Mouse (Mus musculus): ENCODE results near the gene Tmem63a. TPM values are rescaled to one million over a fixed set of nuclear protein-coding genes. Genes with fewer than 3 reads are reported as not detected.
A peak's percentile ranks its signal among the peaks of the same experiment; 100 is the strongest.

Gene Tmem63a
- polyA plus RNA-seq, 2 experiments, result 18.2 to 47.9 TPM

GRCm38 (mm10) chr1:180903666-180904038, 38.5 kb upstream of the Tmem63a start:
- H3K9ac ChIP-seq (ENCODE audit: low read depth, low read length, severe bottlenecking), result peak overlapping the region; percentile 95
- H3K4me1 ChIP-seq (ENCODE audit: control insufficient read depth, insufficient read depth, low read length), result peaks cover 12% of the 10 kb centered on the region
- 39% methylated on average over 10 of the region's 10 CpGs for WGBS
- TF ChIP-seq POLR2A (IDR thresholded peaks at IDR 0.05; ENCODE audit: borderline replicate concordance, extremely low read depth, insufficient read depth, insufficient read length), result no peak
- no peaks in the 10 kb centered on the region for H3K9me3 ChIP-seq (ENCODE audit: control insufficient read depth, low read length)
- peak overlapping the region; percentile 56; the same call in 1 of the 2 replicates for H3K27ac ChIP-seq (replicated peaks; ENCODE audit: low read depth, low read length)
- H3K4me3 ChIP-seq (replicated peaks; ENCODE audit: low read length), result peak overlapping the region; percentile 84
- DNase-seq (ENCODE audit: low spot score) (no peak), ATAC-seq (ENCODE audit: low FRiP score, low read depth) (no peak)
- H3K36me3 ChIP-seq (ENCODE audit: control insufficient read depth, insufficient read depth, low read length), result peaks cover 31% of the 10 kb centered on the region
- no peaks in the 10 kb centered on the region for H3K27me3 ChIP-seq (ENCODE audit: control insufficient read depth, insufficient read depth, low read length)
- H3K4me2 ChIP-seq (replicated peaks; ENCODE audit: low read depth, low read length, severe bottlenecking), result peak overlapping the region; percentile 85

DNA sequence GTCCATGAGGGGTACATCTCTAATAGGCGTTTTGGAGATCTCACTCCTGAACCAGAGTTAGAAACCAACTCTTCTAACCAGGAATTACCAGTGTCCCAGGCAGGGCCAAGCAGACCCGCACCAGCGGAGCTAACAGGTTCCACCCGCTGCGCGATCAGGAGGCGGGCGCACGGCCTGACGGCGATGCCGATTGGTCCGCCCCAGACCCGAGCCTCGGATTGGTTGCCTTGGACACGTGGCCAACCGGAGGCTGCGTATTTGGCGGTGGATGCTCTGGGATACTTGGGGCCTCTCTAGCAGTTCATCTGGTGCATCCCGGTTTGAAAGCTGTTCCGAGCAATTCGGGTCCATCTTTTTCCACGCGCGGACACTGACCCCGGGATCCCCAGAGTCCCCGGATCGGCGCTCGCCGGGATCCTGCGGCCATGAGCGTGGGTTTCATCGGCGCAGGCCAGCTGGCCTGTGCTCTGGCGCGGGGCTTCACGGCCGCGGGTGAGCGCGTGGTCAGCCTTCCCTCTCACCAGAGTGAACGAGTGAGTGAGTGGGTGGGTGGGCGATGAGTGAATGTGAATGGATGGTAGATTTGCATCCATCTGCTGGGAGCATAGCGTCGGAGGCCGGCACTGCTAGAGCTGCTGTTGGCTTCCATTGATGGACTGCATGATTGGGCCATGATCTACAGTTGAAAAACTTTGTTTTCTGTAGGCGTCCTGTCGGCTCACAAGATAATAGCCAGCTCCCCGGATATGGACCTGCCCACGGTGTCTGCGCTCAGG, 37.9 kb upstream of the Tmem63a start, which contains the start of gene Pycr2:
TSS of gene Pycr2 (plus strand) at position 255 of the 776 bp plus-strand sequence.
- Histone ChIP-seq H3K4me3 (replicated peaks; ENCODE audit: low read length) (peak within 1 kb of the TSS; percentile 84), H3K9ac (ENCODE audit: low read depth, low read length, severe bottlenecking) (peak within 1 kb of the TSS; percentile 95), H3K36me3 (ENCODE audit: control insufficient read depth, insufficient read depth, low read length) (peaks cover 37% of the 10 kb centered on the region), H3K27ac (replicated peaks; ENCODE audit: low read depth, low read length) (peak within 1 kb of the TSS; percentile 83), H3K4me1 (ENCODE audit: control insufficient read depth, insufficient read depth, low read length) (peaks cover 12% of the 10 kb centered on the region), H3K4me2 (replicated peaks; ENCODE audit: low read depth, low read length, severe bottlenecking) (peak within 1 kb of the TSS; percentile 85), H3K9me3 (ENCODE audit: control insufficient read depth, low read length) (no peaks in the 10 kb centered on the region), H3K27me3 (ENCODE audit: control insufficient read depth, insufficient read depth, low read length) (no peaks in the 10 kb centered on the region)
- under 1% methylated on average over 52 of the region's 52 CpGs for WGBS
- DNase-seq (ENCODE audit: low spot score) (peak; percentile 98), ATAC-seq (ENCODE audit: low FRiP score, low read depth) (peak; percentile 99)
- TF ChIP-seq POLR2A (IDR thresholded peaks at IDR 0.05; ENCODE audit: borderline replicate concordance, extremely low read depth, insufficient read depth, insufficient read length), result 0 out of 2 replicates have a peak, but pooled peaks have one; percentile 26

DNA sequence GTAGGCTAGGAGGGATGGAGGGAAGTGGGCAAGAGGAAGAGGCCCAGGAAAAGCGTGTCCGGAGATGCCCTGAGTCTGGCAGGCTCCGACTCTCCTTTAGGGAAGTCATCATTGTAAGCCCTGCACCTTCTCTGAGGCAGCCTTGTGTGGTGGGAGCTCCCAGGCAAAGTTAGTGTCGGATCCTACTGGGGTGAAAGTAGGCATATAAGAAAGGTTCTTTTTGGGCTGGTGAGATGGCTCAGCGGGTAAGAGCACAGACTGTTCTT, 37.4 kb upstream of the Tmem63a start:
- peak overlapping the region; percentile 85 for H3K4me2 ChIP-seq (replicated peaks; ENCODE audit: low read depth, low read length, severe bottlenecking)
- no peak for TF ChIP-seq POLR2A (IDR thresholded peaks at IDR 0.05; ENCODE audit: borderline replicate concordance, extremely low read depth, insufficient read depth, insufficient read length)
- DNase-seq (ENCODE audit: low spot score) (no peak), ATAC-seq (ENCODE audit: low FRiP score, low read depth) (no peak)
- peak overlapping the region; percentile 84 for H3K4me3 ChIP-seq (replicated peaks; ENCODE audit: low read length)
- under 1% methylated on average over 5 of the region's 5 CpGs for WGBS
- H3K27me3 ChIP-seq (ENCODE audit: control insufficient read depth, insufficient read depth, low read length), result no peaks in the 10 kb centered on the region
- peaks cover 37% of the 10 kb centered on the region for H3K36me3 ChIP-seq (ENCODE audit: control insufficient read depth, insufficient read depth, low read length)
- H3K27ac ChIP-seq (replicated peaks; ENCODE audit: low read depth, low read length), result peak overlapping the region; percentile 83
- peaks cover 12% of the 10 kb centered on the region for H3K4me1 ChIP-seq (ENCODE audit: control insufficient read depth, insufficient read depth, low read length)
- H3K9ac ChIP-seq (ENCODE audit: low read depth, low read length, severe bottlenecking), result peak overlapping the region; percentile 95
- H3K9me3 ChIP-seq (ENCODE audit: control insufficient read depth, low read length), result no peaks in the 10 kb centered on the region

- 54% methylated on average over 6 of the region's 6 CpGs for WGBS
- TF ChIP-seq POLR2A (IDR thresholded peaks at IDR 0.05; ENCODE audit: borderline replicate concordance, extremely low read depth, insufficient read depth, insufficient read length), result no peak
- Histone ChIP-seq H3K9me3 (ENCODE audit: control insufficient read depth, low read length) (no peaks in the 10 kb centered on the region), H3K4me1 (ENCODE audit: control insufficient read depth, insufficient read depth, low read length) (peaks cover 12% of the 10 kb centered on the region), H3K4me2 (replicated peaks; ENCODE audit: low read depth, low read length, severe bottlenecking) (peak overlapping the region; percentile 85), H3K36me3 (ENCODE audit: control insufficient read depth, insufficient read depth, low read length) (peaks cover 37% of the 10 kb centered on the region), H3K4me3 (replicated peaks; ENCODE audit: low read length) (peak overlapping the region; percentile 84), H3K27ac (replicated peaks; ENCODE audit: low read depth, low read length) (no peak overlapping the region), H3K9ac (ENCODE audit: low read depth, low read length, severe bottlenecking) (peak overlapping the region; percentile 95; the same call in 1 of the 2 replicates), H3K27me3 (ENCODE audit: control insufficient read depth, insufficient read depth, low read length) (no peaks in the 10 kb centered on the region)
- DNase-seq (ENCODE audit: low spot score), result no peak
- no peak for ATAC-seq (ENCODE audit: low FRiP score, low read depth)
Measured at GRCm38 (mm10) chr1:180905307-180905706, 36.8 kb upstream of the Tmem63a start.

DNA sequence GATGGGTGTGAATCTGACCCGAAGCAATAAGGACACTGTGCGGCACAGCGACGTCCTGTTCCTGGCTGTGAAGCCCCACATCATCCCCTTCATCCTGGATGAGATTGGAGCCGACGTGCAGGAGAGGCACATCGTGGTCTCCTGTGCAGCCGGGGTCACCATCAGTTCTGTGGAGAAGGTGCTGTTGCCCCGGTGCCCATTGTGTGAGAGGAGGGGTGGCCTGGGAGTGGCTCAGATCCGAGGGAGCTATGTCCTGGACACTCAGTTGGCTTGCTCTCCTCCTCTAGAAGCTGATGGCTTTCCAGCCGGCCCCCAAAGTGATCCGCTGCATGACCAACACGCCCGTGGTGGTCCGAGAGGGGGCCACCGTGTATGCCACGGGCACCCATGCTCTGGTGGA, 36.3 kb upstream of the Tmem63a start:
- TF ChIP-seq POLR2A (IDR thresholded peaks at IDR 0.05; ENCODE audit: borderline replicate concordance, extremely low read depth, insufficient read depth, insufficient read length), result no peak
- H3K9ac ChIP-seq (ENCODE audit: low read depth, low read length, severe bottlenecking), result no peak overlapping the region
- no peak for ATAC-seq (ENCODE audit: low FRiP score, low read depth)
- no peak overlapping the region for H3K4me3 ChIP-seq (replicated peaks; ENCODE audit: low read length)
- no peaks in the 10 kb centered on the region for H3K9me3 ChIP-seq (ENCODE audit: control insufficient read depth, low read length)
- WGBS, result 94% methylated on average over 17 of the region's 17 CpGs
- no peak overlapping the region for H3K27ac ChIP-seq (replicated peaks; ENCODE audit: low read depth, low read length)
- no peaks in the 10 kb centered on the region for H3K27me3 ChIP-seq (ENCODE audit: control insufficient read depth, insufficient read depth, low read length)
- peaks cover 12% of the 10 kb centered on the region for H3K4me1 ChIP-seq (ENCODE audit: control insufficient read depth, insufficient read depth, low read length)
- peaks cover 37% of the 10 kb centered on the region for H3K36me3 ChIP-seq (ENCODE audit: control insufficient read depth, insufficient read depth, low read length)
- no peak for DNase-seq (ENCODE audit: low spot score)
- no peak overlapping the region; the same call in 1 of the 2 replicates for H3K4me2 ChIP-seq (replicated peaks; ENCODE audit: low read depth, low read length, severe bottlenecking)

All from limb, embryonic 14.5 days (tissue).